Mouse (Mus musculus) neural tube, embryonic 13.5 days (tissue): ENCODE results near the gene Dock4. TPM values are rescaled to one million over a fixed set of nuclear protein-coding genes. Genes with fewer than 3 reads are reported as not detected.

Experiments
- ATAC-seq: fragments of 200-750 bp; cut with Nextera tagmentation; 2 replicates; pipeline ENCODE4 v1.8.0; 2017; ENCODE audit warnings: low read depth, mild to moderate bottlenecking, moderate TSS enrichment, moderate library complexity
- H3K27ac ChIP-seq: fragments of 300-500 bp; sonication (generic); replicated peaks from 2 replicates; pipeline ENCODE4 v1.5.1; 2015; ENCODE audit warnings: moderate library complexity, mild to moderate bottlenecking, inconsistent platforms
- H3K27me3 ChIP-seq: fragments of 300-500 bp; sonication (generic); 2 replicates; pipeline ENCODE4 v1.6.1; 2015; ENCODE audit warnings: mild to moderate bottlenecking, inconsistent platforms
- H3K36me3 ChIP-seq: fragments of 300-500 bp; sonication (generic); 2 replicates; pipeline ENCODE4 v1.6.1; 2015; ENCODE audit warnings: mild to moderate bottlenecking, inconsistent platforms
- H3K4me1 ChIP-seq: fragments of 300-500 bp; sonication (generic); replicated peaks from 2 replicates; pipeline ENCODE4 v1.6.1; 2015; ENCODE audit warnings: inconsistent platforms
- H3K4me2 ChIP-seq: fragments of 300-500 bp; sonication (generic); 2 replicates; pipeline ENCODE4 v1.6.1; 2015; ENCODE audit warnings: inconsistent platforms, mild to moderate bottlenecking, moderate library complexity
- H3K4me3 ChIP-seq: fragments of 300-500 bp; sonication (generic); 2 replicates; pipeline ENCODE4 v1.5.1; 2015; ENCODE audit warnings: mild to moderate bottlenecking, inconsistent platforms
- H3K9ac ChIP-seq: fragments of 300-500 bp; sonication (generic); 2 replicates; pipeline ENCODE4 v1.6.1; 2015; ENCODE audit warnings: moderate library complexity, mild to moderate bottlenecking, inconsistent platforms
- H3K9me3 ChIP-seq: fragments of 300-500 bp; sonication (generic); 2 replicates; pipeline ENCODE4 v1.6.1; 2016; ENCODE audit warnings: inconsistent platforms
- WGBS: fragments of 180-500 bp; shearing (Covaris S2); methylation state at CpG from one replicate; pipeline ENCODE4 v1.1.7; 2015; 5-methylcytosine and 5-hydroxymethylcytosine counted together
- polyA plus RNA-seq: library from polyadenylated mRNA; unstranded; fragments of >200 nt; fragmentation: Nextera tagmentation; extraction: Ambion mirVana; gene quantifications from 2 replicates; pipeline ENCODE4 v1.2.1, GENCODE M21; 2015

Dock4 gene
- polyA plus RNA-seq, 1 experiment from 2014 or later: 31.8 TPM

GRCm38 (mm10) chr12:40797561-40798343 is 352.0 kb downstream of the Dock4 start:
- no peaks in the 10 kb centered on the region for H3K9me3 ChIP-seq
- H3K4me1 ChIP-seq: peaks cover 34% of the 10 kb centered on the region
- no peak overlapping the region for H3K4me2 ChIP-seq
- no peak overlapping the region for H3K9ac ChIP-seq
- 37% methylated on average over 9 of the region's 9 CpGs for WGBS
- ATAC-seq: no peak
- no peaks in the 10 kb centered on the region for H3K27me3 ChIP-seq
- H3K36me3 ChIP-seq: no peaks in the 10 kb centered on the region
- no peak overlapping the region for H3K4me3 ChIP-seq
- H3K27ac ChIP-seq: peak overlapping the region; percentile 33; the same call in 1 of the 2 replicates

- ATAC-seq: no peak
- Histone ChIP-seq H3K4me3 (no peak overlapping the region), H3K9me3 (no peaks in the 10 kb centered on the region), H3K27ac (no peak overlapping the region; the same call in 1 of the 2 replicates), H3K9ac (no peak overlapping the region), H3K4me1 (peaks cover 29% of the 10 kb centered on the region), H3K4me2 (no peak overlapping the region), H3K36me3 (no peaks in the 10 kb centered on the region), H3K27me3 (no peaks in the 10 kb centered on the region)
- 80% methylated on average over 5 of the region's 5 CpGs for WGBS
These were observed 352.7 kb downstream of the Dock4 start for GRCm38 (mm10) chr12:40798344-40799017.

- Histone ChIP-seq H3K36me3 (peaks cover 14% of the 10 kb centered on the region), H3K4me1 (peaks cover 22% of the 10 kb centered on the region), H3K9me3 (no peaks in the 10 kb centered on the region), H3K9ac (no peak overlapping the region), H3K27ac (no peak overlapping the region), H3K4me2 (no peak overlapping the region), H3K4me3 (no peak overlapping the region), H3K27me3 (no peaks in the 10 kb centered on the region)
- 81% methylated on average over 3 of the region's 3 CpGs for WGBS
- no peak for ATAC-seq
These were observed 355.7 kb downstream of the Dock4 start for GRCm38 (mm10) chr12:40801456-40801855.

- H3K9me3 ChIP-seq: no peaks in the 10 kb centered on the region
- H3K36me3 ChIP-seq: peaks cover 45% of the 10 kb centered on the region
- 82% methylated on average over 2 of the region's 2 CpGs for WGBS
- H3K27ac ChIP-seq: no peak overlapping the region
- H3K4me3 ChIP-seq: no peak overlapping the region
- H3K9ac ChIP-seq: no peak overlapping the region
- no peaks in the 10 kb centered on the region for H3K4me1 ChIP-seq
- no peak overlapping the region for H3K4me2 ChIP-seq
- no peak for ATAC-seq
- no peaks in the 10 kb centered on the region for H3K27me3 ChIP-seq
These were observed 359.5 kb downstream of the Dock4 start for GRCm38 (mm10) chr12:40805257-40805656.

GRCm38 (mm10) chr12:40807916-40808315 is 362.2 kb downstream of the Dock4 start:
- Histone ChIP-seq H3K9ac (no peak overlapping the region), H3K4me1 (no peaks in the 10 kb centered on the region), H3K9me3 (no peaks in the 10 kb centered on the region), H3K4me2 (no peak overlapping the region), H3K27me3 (no peaks in the 10 kb centered on the region), H3K4me3 (no peak overlapping the region), H3K36me3 (peaks cover 69% of the 10 kb centered on the region), H3K27ac (no peak overlapping the region)
- no peak for ATAC-seq
- 94% methylated on average over 1 of the region's 1 CpGs for WGBS

GRCm38 (mm10) chr12:40813474-40813873 is 367.7 kb downstream of the Dock4 start:
- WGBS: 54% methylated on average over 2 of the region's 2 CpGs
- Histone ChIP-seq H3K4me2 (no peak overlapping the region), H3K9ac (no peak overlapping the region), H3K4me1 (no peaks in the 10 kb centered on the region), H3K9me3 (no peaks in the 10 kb centered on the region), H3K36me3 (peaks cover 52% of the 10 kb centered on the region), H3K4me3 (no peak overlapping the region), H3K27me3 (no peaks in the 10 kb centered on the region), H3K27ac (no peak overlapping the region)
- ATAC-seq: no peak

GRCm38 (mm10) chr12:40814659-40815363 is 369.1 kb downstream of the Dock4 start:
- no peak overlapping the region for H3K4me3 ChIP-seq
- H3K4me2 ChIP-seq: no peak overlapping the region
- no peaks in the 10 kb centered on the region for H3K9me3 ChIP-seq
- no peaks in the 10 kb centered on the region for H3K27me3 ChIP-seq
- H3K36me3 ChIP-seq: peaks cover 54% of the 10 kb centered on the region
- no peak for ATAC-seq
- no peak overlapping the region for H3K27ac ChIP-seq
- no peak overlapping the region for H3K9ac ChIP-seq
- no peaks in the 10 kb centered on the region for H3K4me1 ChIP-seq

DNA sequence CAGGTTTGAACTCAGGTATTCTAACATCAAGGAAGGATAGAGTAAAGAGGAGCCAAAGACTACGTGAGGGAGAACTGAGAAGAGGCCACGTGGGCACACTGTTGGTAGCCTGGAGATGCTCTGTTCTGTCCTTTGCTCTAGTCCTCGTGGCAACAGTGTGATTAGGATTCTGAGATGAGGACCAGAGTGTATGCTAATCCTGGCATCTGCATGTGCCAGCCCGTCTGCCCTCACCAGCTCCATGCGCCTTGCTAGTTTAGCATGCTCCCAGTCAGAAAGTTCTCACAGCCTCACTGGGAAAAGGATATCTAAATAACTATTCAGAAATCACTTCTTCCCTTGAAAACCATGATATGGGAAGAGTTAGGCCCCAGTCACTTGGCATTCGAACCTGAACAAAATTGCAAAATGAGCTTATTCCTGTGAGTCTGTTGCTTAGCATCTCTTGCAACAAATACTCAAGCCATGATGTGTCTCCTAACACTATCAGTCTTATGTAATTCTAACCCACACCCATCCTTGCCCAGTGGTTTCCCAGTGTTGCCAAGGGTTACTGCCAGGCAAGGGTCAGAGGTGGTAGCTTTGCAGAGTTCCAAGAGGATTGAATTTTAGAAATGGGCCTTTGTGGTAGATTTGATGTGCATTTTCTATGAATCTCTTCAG is 372.4 kb downstream of the Dock4 start:
- Histone ChIP-seq H3K9ac (no peak overlapping the region), H3K27ac (no peak overlapping the region), H3K9me3 (no peaks in the 10 kb centered on the region), H3K4me3 (no peak overlapping the region), H3K27me3 (no peaks in the 10 kb centered on the region), H3K36me3 (peaks cover 50% of the 10 kb centered on the region), H3K4me1 (no peaks in the 10 kb centered on the region), H3K4me2 (no peak overlapping the region)
- WGBS: 88% methylated on average over 6 of the region's 6 CpGs
- ATAC-seq: no peak

DNA sequence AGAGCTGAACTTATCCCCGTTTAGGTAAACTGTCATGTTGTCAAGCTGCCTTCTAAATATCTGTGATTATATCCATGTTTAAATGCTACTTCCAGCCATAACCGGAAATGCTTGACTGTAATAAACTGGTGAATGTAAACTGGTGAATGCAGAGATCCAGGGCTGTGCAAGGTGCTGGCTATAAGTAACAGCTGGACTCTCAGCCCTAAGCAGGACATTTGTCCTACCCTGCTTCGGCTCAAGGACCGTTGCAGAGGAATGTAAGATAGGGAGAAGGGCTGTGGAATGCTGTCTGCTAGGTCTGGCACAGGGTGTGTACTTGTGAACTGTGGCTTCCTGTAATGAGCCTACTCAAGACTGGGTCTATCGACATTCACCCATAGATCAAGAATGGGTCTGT is 377.9 kb downstream of the Dock4 start:
- 93% methylated on average over 5 of the region's 5 CpGs for WGBS
- H3K4me3 ChIP-seq: no peak overlapping the region
- no peaks in the 10 kb centered on the region for H3K4me1 ChIP-seq
- H3K27ac ChIP-seq: no peak overlapping the region
- peaks cover 32% of the 10 kb centered on the region for H3K36me3 ChIP-seq
- ATAC-seq: no peak
- no peaks in the 10 kb centered on the region for H3K27me3 ChIP-seq
- no peak overlapping the region for H3K4me2 ChIP-seq
- H3K9ac ChIP-seq: no peak overlapping the region
- no peaks in the 10 kb centered on the region for H3K9me3 ChIP-seq

- H3K4me1 ChIP-seq: no peaks in the 10 kb centered on the region
- ATAC-seq: no peak
- WGBS: 69% methylated on average over 2 of the region's 2 CpGs
These were observed 378.5 kb downstream of the Dock4 start for GRCm38 (mm10) chr12:40824251-40824650.

DNA sequence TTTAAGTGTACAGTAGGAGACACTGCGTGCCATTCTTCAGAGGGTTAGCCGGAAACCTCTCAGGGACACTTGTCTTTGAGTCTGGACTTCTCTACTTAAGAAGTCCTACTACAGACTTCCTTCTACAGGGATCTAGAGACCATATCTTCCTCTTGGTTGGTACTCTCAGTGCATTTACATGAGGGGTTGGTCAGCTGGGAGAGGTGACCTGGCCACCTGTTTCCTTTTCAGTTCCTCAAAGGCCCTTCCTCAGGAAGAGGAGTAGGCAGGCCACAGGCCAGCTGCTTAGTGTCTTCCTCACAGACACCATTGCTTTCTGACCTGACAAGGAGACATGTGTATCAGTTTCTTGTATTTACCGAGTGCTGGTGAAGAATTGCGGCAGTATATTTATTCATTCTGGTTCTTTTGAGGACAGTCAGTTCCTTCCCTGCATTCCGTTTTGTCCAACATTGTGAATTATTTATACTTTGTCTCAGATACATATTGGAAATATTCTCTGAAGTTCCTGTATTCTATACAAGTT is 380.2 kb downstream of the Dock4 start:
- Histone ChIP-seq H3K36me3 (peaks cover 36% of the 10 kb centered on the region), H3K27ac (no peak overlapping the region), H3K9ac (no peak overlapping the region), H3K9me3 (no peaks in the 10 kb centered on the region), H3K4me2 (no peak overlapping the region), H3K4me3 (no peak overlapping the region), H3K4me1 (no peaks in the 10 kb centered on the region), H3K27me3 (no peaks in the 10 kb centered on the region)
- 84% methylated on average over 5 of the region's 5 CpGs for WGBS
- no peak for ATAC-seq

More at GRCm38 (mm10) chr12:40824251-40824650, 378.5 kb downstream of the Dock4 start:
- H3K27me3 ChIP-seq: no peaks in the 10 kb centered on the region
- H3K4me3 ChIP-seq: no peak overlapping the region
- H3K9ac ChIP-seq: no peak overlapping the region
- no peak overlapping the region for H3K4me2 ChIP-seq
- H3K9me3 ChIP-seq: no peaks in the 10 kb centered on the region
- H3K36me3 ChIP-seq: peaks cover 33% of the 10 kb centered on the region
- no peak overlapping the region for H3K27ac ChIP-seq

DNA sequence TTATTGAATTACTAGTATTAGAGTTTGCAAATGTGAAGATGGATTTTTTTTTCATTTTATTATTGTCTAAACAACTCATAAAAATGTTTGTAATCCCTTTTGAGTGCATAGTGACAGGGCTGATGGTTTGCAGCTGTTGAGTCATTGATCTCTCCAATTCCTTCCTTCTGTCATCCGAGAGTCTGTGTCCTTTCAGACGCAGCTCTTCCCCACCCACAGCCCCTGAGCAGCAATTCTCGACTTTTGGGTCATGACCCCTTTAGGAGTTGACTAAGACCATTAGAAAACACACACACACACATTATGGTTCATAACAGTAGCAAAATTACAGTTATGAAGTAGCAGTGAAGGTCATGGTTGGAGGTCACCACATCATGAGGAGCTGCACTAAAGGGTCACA is 380.7 kb downstream of the Dock4 start:
- no peak overlapping the region for H3K4me3 ChIP-seq
- 49% methylated on average over 3 of the region's 3 CpGs for WGBS
- H3K4me2 ChIP-seq: no peak overlapping the region
- H3K9me3 ChIP-seq: no peaks in the 10 kb centered on the region
- H3K36me3 ChIP-seq: peaks cover 34% of the 10 kb centered on the region
- H3K9ac ChIP-seq: no peak overlapping the region
- no peak for ATAC-seq
- H3K4me1 ChIP-seq: no peaks in the 10 kb centered on the region
- H3K27me3 ChIP-seq: no peaks in the 10 kb centered on the region
- no peak overlapping the region for H3K27ac ChIP-seq
